Mouse (Mus musculus) right cerebral cortex, postnatal 36 days (tissue): ENCODE results near the gene Ttc28.
A peak's percentile ranks its signal among the peaks of the same experiment; 100 is the strongest.

ENCODE experiments used
- DNase-seq, 2 experiments: peaks; one replicate each; pipeline ENCODE4 v3.0.0; 2022; ENCODE audit warnings: low spot score in 2 of 2, mixed read lengths in 1 of 2

Gene Ttc28

DNA sequence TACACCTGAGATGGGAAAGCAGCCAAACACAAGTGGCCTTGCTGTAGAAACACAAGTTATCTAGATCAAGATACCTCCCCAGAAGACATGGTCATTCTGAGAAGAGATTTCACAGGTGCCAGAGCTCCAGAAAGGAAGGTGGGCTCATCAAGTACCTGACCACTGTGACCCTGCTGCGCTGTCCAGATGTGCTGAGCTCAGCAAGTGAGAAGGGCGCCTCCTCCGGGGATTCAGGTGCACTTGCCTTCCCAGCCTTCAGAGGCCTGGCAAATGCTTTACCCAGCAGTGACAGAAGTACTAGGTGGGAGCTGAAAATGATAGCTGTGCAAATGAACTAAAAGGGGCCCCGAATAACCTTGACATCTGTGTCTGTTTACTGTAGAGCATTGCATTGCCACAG lies 78.6 kb downstream of the Ttc28 start:
- no peak for DNase-seq

GRCm38 (mm10) chr5:110960067-110960466 lies 80.5 kb downstream of the Ttc28 start:
- no peak for DNase-seq

GRCm38 (mm10) chr5:110960890-110961289 lies 81.3 kb downstream of the Ttc28 start:
- no peak for DNase-seq

- no peak for DNase-seq
Observed at GRCm38 (mm10) chr5:110967483-110968055, 88.0 kb downstream of the Ttc28 start.

DNA sequence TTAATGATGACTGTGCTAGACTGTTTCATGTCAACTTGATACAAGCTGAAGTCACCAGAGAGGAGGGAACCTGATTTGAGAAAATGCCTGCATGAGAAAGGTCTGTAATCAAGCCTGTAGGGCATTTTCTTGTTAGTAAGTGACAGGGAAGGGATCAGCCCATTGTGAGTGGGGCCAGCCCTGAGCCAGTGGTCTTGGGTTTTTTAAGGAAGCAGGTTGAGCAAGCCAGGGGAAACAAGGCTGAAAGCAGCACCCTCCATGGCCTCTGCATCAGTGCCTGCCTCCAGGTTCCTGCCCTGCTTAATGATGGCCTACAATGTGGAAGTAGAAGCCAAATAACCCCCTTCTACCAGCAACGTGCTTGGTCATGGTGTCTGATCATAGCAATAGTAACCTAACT lies 89.0 kb downstream of the Ttc28 start:
- no peak for DNase-seq

GRCm38 (mm10) chr5:110970162-110970780 lies 90.7 kb downstream of the Ttc28 start:
- no peak for DNase-seq

DNA sequence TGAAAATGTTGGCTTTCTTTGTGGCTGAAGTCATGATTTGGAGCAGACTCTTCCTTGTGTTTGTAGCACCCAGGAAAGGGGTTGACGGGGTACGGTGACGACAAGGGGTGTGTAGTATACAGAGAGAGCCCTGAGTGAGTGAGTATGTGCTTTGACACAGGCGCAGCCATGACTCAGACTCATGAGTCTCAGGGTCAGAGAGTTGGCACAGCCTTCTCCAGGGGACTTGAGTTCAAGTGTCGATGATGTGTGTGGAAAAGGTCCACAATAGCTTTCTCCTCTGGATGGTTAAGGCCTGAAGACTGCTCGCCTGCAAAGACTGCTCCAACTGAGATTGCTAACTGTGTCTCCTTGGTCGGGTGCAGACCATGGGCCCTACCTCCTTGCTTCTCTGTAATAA lies 97.1 kb downstream of the Ttc28 start:
- no peak for DNase-seq

- no peak for DNase-seq
Observed at GRCm38 (mm10) chr5:110977796-110978195, 98.2 kb downstream of the Ttc28 start.

GRCm38 (mm10) chr5:110978461-110978860 lies 98.9 kb downstream of the Ttc28 start:
- peak; percentile 51 to 54 for DNase-seq

DNA sequence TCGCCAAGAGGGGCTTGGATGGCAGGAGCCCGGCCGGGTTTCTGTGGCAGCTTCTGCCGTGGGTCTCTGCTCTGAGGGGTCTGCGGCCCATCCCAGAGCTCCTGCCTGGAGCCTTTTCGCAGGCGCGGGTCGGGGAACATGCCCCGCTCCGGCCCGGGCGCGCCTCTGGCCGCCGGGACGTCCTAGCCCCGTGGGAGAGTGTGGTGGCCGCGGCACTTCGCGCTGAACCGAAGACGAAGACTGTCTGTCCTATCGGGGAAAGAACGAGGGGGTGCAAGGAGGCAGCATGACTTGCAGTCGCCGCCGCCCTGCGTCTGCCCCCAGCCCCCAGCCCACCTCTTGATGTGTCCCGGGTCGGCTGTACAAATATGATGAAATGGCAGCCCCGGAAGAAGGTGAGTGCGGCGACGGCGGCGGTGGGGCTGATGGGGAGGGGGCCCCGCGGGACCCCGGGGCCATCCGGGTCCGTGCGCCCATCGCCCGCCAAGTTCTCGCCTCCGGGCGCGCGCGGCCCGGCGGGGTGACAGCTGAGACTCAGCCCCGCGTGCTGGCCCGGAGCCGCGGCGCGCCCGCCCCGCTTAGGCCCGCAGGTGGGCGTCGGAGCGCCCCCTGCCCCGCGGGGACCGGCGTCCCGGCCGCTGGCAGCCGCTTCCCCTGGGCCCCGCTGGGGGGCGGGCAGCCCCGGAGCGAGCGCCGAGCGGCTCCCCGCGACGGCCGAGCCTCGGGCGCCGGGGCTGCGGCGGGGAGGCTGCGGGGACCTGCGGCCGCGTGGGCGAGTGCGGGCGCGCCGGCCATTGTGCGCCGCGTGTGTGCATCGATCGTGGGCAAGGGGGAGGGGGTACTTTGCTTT lies 99.6 kb downstream of the Ttc28 start:
- no peak for DNase-seq

DNA sequence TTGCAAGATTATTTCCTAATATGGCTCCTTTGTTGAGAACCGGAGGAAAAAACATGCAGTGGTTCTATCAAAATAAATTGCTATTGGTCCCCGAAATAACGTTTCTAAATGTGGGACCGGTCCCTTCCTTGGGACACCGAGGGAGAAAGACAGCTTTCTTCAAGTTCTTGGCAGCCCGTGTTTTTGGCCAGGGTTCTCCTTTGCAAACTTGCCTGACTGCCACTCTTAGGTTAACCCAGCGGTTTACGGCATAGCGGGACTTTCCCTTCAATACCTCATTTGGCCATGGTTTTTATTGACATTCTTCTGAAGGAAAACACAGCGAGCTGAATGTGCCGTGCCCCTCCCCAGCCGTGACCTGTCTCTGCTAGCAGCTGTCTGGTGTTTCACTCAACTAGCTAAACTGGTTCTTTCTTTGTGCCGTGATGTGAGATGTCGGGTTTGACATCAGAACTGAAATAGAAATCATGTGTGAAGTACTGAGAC lies 100.3 kb downstream of the Ttc28 start:
- DNase-seq, result no peak

GRCm38 (mm10) chr5:110980576-110980975 lies 101.0 kb downstream of the Ttc28 start:
- DNase-seq, result no peak

DNA sequence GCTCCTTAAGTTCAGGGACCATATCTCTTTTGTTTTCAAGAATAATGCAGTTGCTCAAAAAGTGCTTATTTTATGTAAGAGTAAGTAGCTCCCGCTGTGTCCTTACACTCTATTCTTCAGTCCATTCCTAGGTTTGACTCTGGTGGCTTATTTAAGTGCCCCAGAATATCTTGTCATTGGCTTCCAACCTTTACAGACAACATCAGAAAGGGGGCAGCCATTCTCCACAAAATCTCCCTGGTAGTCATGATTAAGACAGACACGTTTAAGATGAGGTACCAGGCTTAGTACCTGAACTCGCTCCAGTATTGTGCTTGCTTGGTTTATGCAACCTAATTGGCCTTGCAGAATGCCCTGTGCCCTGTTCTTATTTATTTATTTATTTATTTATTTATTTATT lies 102.8 kb downstream of the Ttc28 start:
- DNase-seq, result no peak

- DNase-seq, result no peak
Observed at GRCm38 (mm10) chr5:110984136-110984681, 104.6 kb downstream of the Ttc28 start.

- DNase-seq, result no peak
Observed at GRCm38 (mm10) chr5:110996835-110997539, 117.4 kb downstream of the Ttc28 start.

DNA sequence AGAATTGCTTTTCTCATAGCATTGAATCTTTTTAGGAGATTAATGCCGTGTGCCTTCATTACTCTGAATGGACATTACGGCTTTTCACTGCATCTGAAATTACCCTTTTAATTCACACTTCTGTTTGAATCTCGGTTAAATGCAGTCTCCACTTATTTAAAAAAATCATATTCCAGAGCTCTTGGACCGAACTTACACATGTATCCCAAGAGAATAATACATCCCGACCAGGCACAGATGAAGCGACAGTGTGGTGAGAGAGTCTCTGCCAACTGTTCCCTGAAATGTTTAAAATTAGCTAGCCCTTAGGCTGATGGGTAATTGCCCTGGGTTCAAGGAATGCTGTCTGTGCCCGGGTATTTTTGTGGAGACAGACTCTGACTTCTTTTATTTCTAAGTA lies 118.1 kb downstream of the Ttc28 start:
- DNase-seq, result no peak

DNA sequence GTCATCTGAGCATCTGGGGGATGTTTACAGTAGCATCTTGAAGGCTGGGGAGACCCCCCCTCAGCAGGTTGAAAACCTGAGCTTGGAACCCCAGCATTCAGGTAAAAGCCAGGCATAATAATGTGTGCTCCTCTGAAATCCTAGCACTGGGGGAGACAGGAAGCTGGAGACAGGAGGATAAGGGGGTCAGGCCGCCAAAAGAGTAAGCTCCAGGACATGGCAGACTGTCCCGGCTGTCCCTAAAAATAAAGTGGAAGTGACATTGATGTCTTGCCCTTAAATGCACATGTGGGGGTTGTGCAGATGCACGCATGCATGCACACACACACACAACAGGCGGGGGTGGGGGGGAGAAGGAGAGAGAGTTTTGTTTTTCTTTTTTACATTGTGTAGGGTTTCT lies 118.7 kb downstream of the Ttc28 start:
- no peak for DNase-seq

- no peak for DNase-seq
Observed at GRCm38 (mm10) chr5:111000953-111001352, 121.3 kb downstream of the Ttc28 start.

DNA sequence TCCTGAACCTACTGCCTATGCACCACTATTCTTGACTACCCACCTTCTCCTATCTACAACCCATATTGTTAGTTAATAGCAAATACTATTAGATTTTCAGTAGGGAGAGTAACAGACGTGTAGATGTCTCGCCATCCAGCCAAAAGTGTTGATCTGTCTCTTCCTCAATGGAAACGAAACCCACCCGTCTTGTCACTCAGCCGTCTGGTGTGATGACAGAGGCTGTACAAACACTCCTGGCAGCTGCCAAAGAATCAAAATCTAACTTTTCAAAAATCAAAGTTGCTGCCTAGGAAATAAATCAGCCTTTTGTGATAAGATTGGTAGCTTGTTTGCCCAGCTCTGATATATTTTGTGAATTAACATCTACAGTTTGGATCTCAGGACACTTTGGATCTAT lies 123.6 kb downstream of the Ttc28 start:
- DNase-seq, result no peak

DNA sequence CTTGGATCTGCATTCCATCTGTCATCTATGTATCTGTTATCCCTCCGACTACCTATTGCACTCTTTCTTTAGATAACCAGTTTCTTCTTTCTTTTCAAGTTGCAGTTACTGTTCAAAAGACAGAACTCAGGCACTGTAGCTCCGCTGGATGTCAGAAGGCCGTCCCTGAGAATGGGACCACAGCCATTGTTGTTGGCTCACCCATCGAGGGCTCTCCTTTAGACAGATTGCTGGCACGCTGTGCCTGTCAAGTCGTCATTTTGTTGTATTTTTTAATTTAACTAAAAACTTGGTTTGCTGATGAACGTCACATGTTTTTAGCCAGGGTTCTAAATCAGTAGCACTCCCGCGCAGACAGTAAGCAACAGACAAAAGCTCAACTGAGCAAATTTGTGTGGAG lies 124.1 kb downstream of the Ttc28 start:
- DNase-seq, result no peak

DNA sequence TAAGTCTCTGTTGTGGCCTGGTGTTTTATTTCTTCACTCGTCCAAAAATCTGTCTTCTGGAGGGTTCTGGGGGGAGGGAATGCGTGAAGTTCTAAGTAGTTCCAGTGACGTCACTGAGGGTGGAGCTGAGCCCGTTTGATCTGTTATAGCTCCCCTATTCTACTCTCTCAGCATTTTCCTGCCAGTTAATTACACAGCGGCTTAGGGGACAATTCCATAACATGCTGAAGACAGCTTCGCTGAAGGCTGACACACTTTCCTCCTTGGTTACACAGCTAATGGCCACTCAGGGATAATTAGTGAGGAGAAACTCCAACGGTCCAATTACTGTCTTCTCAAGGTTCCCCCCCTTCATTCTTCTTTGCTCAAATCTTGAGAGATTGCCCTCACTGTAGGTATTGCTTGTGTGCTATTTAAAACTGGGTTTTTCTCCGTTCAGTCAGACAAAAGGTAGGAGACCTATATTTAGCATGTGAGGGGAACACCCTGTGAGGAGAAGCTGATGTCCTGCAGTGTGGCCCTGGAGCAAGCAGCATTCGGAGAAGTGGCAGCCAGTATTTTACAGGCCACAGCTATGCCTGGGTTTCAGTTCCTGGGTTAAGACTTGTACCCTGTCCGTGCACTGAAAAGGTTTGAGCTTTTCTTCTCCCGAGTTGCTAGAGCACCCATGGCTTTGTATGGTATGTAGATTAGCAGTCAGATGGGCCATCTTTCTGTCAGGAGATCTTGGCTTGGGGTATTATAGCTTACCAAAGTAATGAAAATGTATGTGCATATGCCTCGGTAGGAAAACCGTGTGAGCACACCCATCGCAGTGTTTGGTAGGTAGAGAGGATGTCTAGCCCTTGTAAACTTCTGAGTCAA lies 126.9 kb downstream of the Ttc28 start:
- DNase-seq, result no peak
